Mouse (Mus musculus) mouse embryonic stem cell (cell line): ENCODE measurements around the gene Gtdc1.

ENCODE experiments used
- in situ Hi-C, 2 experiments: fragments of 300-500 bp; cut with MboI; formaldehyde crosslinking; loops; 1 replicate in 1 of 2; 3 replicates in 1 of 2; pipeline ENCODE4 v1.14.3; 2019 to 2020; ENCODE audit warnings: low sequenced_read_pairs in 2 of 2, low pct_unique_long_range_greater_than_20kb in 1 of 2, mixed read lengths in 1 of 2; ENCODE audit not compliant: unreplicated experiment in 1 of 2

Gene Gtdc1

GRCm38 (mm10) chr2:44926683-44927481 is 575 bp downstream of the Gtdc1 start:
- in situ Hi-C loops = no loop called here

- in situ Hi-C loops = no loop called here
These were observed 1.2 kb downstream of the Gtdc1 start for GRCm38 (mm10) chr2:44926167-44926682.

DNA sequence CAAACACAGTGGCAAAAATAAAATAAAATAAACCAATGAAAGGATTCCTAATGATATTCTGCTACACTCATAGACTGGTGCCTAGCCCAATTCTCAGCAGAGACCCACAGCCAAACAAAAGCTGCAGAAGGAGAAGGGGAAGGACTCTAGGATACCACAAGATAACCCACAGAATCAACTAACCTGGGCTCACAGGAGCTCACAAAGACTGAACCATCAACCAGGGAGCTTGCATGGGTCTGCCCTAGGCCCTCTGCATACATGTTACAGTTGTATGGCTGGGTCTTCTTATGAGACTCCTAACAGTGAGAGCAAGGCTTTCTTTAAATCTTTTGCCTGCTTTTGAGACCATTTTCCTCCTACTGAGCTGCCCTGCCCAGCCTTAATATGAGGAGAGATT is 2.8 kb downstream of the Gtdc1 start:
- in situ Hi-C loops = no loop called here

- in situ Hi-C loops = no loop called here
These were observed 4.2 kb downstream of the Gtdc1 start for GRCm38 (mm10) chr2:44923056-44923883.

DNA sequence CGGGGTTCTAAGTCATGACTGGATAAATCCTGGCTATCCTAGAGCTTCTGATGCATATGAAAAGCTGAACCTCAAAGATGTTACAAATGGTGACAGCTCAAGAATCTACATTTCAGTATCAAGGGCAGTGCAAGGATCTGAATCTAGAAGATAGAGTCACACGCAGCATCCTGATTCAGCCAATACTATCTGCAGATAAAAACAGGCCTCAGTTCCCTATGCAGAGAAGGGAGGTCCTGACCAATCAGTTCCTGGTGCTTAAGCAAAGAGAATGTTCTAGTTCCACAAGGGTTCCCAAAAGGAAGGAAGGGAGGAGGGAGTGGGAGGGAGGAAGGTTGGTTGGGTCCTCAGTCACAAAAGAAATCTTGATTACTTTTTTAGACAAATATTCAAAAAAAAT is 5.0 kb downstream of the Gtdc1 start:
- in situ Hi-C loops = no loop called here

GRCm38 (mm10) chr2:44920471-44920870 is 7.0 kb downstream of the Gtdc1 start:
- in situ Hi-C loops = no loop called here

- in situ Hi-C loops = no loop called here
These were observed 8.1 kb downstream of the Gtdc1 start for GRCm38 (mm10) chr2:44919326-44919725.

DNA sequence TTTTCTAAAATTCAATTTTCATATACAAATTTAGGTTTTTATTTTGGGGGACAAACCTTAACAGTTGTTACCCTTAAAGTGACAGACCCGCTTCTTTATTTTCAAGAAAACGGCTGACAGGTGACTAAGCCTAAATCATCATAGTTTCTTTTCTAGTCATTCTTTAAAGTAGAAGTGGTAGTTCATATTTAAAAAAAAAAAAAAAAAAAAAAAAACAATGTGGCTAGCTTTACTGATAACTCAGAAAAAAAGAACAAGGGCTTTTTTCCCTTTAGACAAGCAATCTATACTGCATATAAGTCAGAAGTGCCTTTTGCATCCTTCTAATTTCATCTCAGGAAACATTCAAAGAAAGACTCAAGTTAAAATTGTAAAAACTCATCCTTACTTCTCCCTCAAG is 8.7 kb downstream of the Gtdc1 start:
- in situ Hi-C loops = no loop called here

- in situ Hi-C loops = no loop called here
These were observed 11.2 kb downstream of the Gtdc1 start for GRCm38 (mm10) chr2:44916286-44916685.

DNA sequence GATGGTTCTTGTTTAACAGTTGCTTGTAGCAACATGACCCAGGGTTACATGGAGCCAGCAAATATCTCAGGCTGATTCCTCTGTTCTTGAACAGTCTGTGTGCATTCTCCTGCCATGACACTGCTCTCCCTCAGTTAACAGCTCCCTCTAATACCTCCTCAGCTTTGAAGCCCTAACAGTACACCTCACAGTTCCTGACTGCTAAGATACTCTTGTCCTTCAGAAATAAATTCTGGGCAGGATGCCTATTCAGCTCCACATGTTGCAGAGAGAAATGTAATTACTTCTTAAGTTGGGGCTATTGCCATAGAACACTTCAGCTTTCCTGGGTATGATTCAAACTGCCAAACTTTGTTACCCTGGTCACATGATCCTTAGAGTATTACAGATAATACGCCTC is 29.7 kb downstream of the Gtdc1 start:
- in situ Hi-C loops = no loop called here

GRCm38 (mm10) chr2:44873718-44874117 is 53.7 kb downstream of the Gtdc1 start:
- in situ Hi-C loops = no loop called here

DNA sequence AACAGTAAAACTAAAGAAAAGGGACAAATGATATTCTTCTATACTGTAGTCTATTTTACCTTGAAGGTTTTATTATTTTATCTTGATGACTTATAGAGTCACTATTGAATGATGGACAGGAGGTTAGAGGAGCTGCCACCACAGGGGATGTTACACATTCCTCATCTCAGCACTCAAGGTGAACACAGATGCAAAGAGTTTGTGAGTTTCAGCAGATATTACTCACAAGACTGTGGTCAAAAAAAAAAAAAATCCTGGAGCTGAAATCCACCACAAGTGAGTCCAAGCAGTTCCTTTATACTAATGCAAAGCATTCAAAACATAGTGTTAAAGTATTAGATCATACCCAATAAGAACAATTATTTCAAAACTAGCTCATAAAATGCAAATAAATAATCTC is 62.7 kb downstream of the Gtdc1 start:
- in situ Hi-C loops = no loop called here

GRCm38 (mm10) chr2:44854475-44854874 is 73.0 kb downstream of the Gtdc1 start:
- in situ Hi-C loops = no loop called here

GRCm38 (mm10) chr2:44849666-44850065 is 77.8 kb downstream of the Gtdc1 start:
- in situ Hi-C loops = no loop called here

DNA sequence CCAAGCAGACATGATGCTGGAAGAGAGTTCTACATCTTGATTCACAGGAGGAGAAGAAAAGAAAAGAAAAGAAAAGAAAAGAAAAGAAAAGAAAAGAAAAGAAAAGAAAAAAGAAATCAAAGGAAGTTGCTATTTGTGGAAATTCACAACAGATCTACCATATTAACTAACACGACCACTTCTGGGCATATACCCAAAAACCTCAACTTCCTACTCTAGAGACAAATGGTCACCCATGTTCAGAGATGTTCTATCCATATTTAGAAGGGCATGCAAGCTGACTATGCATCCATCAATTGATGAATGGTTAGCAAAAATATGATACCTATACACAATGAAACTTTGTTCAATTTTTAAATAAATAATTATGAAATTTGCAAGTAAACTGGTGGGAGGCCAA is 79.3 kb downstream of the Gtdc1 start:
- in situ Hi-C loops = no loop called here

DNA sequence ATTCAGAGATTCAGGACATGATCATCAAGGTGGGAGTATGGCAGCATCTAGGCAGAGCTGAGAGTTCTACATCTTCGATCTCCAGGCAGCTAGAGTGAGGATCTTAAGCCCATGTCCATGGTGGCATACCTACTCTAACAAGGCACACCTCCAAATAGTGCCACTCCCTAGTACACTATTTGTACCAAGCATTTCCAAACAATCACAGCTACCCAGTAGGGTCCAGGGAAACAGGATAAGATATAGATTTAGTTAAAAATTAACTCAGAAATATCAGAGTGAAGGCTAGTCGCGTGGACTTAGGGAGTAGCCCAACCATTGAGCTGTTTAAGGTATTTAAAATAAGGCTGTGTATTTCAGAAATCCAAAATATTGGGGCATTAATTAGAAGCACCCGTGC is 82.0 kb downstream of the Gtdc1 start:
- in situ Hi-C loops = no loop called here

- in situ Hi-C loops = no loop called here
These were observed 97.7 kb downstream of the Gtdc1 start for GRCm38 (mm10) chr2:44829753-44830152.

DNA sequence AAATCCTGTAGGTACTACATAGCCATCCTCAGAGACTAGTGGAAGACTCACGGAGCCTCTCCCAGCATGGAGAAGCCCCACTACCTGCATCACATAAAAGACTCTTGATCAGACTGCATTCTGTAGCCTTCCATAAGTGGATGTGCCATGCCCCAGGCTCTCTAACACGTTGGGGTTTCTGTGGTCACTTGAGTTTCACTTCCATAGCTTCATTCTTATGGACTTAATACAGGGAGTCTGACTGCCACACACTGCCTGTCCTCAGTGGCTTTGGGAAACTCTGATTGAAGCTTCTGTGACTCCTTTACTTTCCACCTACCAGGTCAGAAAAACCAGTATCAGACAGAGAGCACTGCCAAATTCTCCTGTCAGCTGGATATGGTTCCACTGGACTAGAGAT is 98.1 kb downstream of the Gtdc1 start:
- in situ Hi-C loops = no loop called here

GRCm38 (mm10) chr2:44826609-44827008 is 100.8 kb downstream of the Gtdc1 start:
- in situ Hi-C loops = no loop called here

- in situ Hi-C loops = no loop called here
These were observed 109.7 kb downstream of the Gtdc1 start for GRCm38 (mm10) chr2:44817787-44818186.
